Mouse (Mus musculus) telencephalon, adult 2 months (tissue): ENCODE data around the gene Atp2b1.

Source experiments
- DNase-seq: peaks from one replicate; pipeline ENCODE4 v3.0.0-alpha.2; 2011; ENCODE audit warnings: low read depth, low spot score

Atp2b1 gene

DNA sequence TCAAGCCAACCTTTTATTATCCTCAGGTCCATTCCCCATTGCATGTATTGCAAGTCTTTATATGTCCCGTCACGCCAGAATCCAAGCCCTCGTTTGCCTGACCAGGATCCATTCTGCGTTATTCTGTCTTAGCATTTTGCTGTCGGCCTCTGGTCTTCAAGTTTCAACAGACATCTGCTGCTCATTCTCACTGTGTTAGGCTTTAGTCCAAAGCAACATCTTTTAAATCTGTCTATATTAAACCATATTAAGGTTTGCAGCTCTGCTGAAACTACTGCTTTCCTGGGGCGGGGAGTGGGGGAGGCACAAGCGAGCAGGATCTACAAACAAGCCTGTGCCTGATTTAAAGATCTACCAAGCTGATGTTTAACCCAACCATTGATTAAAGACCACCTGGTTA, 115.6 kb downstream of the Atp2b1 start:
- no peak for DNase-seq

DNA sequence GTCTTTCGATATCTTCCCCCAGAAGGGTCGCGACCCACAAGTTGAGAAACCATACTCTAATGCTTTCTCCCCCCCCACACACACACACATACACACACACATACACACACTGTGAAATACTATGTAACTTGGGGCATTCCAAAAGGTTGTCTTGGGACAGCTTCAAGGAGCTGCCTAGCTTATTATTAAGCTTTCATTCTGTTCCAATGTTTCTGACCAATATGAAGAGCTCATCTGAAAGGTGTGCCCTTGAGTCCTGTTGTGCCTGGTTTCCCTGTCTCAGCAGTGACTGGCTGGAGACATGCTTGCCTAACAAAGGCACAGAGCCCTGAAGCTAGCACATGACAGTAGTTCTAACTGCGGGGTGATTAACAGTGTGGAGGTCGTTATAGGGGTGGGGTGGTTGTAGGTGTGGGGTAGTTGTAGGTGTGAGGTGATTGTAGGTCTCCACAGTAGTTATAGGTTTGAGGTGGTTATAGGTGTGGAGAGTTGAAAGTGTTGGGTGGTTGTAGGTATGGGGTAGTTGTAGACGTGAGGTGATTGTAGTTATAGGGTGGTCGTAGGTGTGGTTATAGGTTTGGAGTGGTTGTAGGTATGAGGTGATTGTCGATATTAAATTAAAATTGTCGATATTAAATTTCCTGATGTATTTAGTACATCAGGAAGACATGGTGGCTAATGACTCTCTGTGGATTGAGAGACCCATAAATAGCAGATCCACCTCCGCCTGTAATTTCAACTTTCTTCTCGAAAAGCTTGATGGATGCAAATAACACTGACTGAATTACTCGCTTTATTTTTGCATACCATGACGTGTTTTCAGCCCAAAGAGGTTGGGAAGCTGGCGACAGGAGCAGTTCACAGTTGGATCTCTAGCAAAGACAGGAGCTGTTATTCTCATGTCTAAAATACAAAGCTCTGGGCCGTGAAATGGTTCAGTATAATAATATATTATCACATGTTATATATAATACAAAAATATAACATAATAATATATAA, 119.9 kb downstream of the Atp2b1 start:
- peak; percentile 58 for DNase-seq

DNA sequence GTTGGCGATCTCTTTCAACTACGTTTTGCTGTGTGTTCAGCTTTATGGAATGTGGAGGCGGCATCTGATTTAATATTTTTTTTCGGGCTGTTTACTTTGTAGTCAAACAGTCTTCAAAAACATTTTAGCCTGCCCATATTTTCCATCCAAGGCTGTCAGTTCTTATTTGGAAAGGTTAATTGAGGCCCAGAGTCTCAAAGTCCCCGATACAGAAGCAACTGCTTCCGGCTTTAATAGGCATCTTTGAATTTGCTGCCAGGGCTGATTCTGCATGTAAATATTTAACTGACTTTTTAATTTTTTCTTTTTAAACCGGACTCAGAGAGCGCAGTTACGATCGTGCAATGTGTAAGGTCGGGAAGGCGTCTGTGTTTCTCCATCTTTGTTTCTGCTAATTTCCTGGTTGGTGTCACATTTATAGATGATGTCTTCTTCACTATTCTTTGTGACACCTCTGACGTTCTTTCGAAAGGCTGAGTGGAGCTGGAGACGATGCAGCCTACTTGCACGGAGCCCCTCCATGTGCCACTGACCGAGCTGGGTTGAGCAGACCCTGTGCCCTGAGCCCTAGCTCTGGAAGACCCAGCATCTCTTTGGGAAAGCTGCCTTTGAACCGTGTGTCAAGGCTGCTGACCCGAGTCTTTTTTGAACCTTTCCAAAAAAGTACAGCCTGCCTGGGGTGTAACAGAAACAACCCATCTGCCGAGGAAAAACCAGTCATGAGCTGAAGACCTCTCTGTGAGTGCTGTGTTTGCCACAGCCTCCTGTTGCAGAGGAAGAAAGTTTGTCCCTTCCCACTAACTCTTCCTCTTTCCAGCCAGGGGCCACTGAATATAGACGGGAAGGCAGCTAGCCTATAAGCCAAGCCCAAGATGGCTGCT, 123.2 kb downstream of the Atp2b1 start:
- no peak for DNase-seq

DNA sequence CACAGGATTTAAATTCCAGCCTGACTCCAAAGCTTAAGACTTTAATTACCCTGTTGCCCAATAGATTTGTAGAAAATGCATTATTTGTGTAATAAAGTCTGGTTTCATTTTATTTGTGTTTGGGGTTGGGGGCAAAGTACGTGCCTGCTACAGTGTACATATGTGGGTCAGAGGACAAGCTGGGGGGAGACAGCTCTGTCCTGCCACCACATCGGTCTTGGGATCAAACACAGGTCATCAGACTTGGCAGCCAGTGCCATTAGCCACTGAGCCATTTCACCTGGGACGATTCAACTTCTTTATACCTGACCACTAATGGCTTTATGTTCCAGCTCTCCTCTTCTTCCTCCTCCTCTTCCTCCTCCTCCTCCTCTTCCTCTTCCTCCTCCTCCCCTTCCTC, 124.7 kb downstream of the Atp2b1 start:
- DNase-seq, result no peak

DNA sequence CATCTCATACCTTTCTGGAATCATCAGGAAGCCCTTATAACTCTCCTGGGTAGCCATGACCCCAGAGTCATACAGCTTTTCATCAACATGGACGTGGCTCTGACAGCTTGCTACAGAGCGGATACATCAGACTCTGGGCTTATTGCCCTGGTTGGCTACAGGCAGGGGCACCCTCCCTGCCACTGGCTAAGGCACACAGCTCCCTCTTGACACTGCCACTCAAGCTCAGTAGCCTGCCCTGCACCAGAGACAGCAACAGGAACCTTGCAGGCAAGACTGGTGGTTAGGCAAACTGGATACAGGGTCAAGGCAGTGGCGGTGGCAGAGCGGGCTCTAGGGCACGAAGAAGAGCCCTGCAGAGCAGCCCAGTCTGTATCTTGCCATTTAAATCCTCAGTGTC, 126.0 kb downstream of the Atp2b1 start:
- DNase-seq, result no peak

DNA sequence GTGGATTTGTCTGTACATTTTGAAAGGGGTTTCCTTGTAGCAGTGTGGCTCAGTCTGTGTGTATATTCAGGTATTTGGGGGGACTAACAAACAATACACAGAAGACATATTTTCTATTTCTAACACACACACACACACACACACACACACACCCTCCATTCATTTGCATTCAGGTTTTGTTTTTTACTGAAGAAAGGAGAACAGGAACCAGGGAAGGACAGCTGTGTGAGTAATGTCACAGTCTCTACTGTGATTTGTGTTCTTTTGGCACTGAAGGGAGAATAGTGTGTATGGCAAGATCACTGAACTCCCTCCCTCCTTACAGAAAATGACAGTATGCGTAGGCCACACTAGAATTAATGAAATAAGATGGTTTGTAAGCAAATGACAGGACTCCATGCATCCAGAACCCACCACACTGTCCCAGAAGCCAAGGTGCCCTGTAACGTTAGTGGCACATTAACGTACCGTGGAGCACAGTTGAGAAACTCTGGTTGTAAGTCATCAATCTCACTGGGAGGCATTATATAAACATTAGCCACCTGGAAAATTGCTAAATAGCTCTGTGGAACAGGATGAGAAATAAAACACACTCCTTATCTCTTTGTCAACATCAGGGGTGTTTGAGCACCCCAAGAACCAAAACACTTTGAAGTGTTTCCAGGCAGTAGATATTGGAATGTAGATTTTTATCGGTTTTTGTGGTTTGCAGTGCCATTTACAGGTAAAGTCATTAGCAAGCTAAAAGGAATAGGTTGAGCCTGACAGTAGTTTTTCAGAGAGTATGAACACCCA, 132.7 kb downstream of the Atp2b1 start:
- no peak for DNase-seq

DNA sequence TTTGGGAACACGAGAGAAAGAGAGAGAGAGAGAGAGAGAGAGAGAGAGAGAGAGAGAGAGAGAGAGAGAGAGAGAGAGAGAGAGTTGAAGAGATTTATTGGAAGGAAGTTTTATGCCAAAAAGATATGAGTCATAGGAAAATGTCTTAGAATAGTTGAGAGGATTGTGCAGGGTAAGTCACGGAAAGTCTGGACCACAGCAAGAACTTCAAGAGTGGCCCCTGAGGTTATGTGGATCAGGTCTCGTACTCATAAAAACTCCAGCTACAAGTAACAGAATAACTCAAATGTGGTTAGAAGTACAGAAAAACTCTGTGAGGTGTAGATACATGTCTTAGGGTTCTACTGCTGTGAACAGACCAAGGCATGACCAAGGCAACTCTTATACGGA, 133.3 kb downstream of the Atp2b1 start:
- DNase-seq, result no peak

DNA sequence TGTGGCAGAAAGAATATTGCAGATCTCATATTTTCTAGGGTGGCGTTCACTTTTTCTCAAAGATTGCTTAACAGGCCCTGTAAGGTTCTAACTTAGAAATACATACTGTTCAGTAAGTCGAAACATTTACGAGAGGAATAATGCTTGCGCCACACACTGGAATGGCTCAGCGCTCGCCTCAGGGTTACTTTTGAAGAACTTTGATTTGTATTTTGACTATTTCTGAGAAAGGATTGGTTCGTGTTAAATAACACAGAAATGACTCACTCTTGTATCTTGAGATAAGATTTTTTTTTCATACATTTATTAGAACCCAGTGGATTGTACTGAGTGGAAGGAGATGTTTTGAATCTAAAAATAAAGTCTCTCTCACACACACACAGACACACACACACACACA, 135.9 kb downstream of the Atp2b1 start:
- no peak for DNase-seq

DNA sequence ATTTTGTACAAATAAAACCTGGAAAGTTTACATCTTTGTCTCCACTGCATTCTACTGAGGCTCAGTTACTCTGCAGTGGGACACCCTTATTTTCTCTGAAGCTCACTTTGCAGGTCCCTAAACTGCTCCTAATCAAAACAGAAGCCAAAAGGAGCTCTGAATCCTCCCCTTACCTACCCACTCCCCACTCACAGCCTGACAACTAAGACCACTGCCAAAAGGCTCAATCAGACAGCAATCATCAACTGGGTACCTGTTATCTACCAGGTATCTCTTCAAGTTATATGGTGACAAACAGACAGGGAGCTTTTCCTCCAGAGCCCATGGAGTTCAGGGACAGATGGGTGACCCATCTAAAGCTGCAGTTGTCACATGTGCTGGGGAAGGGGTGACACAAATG, 138.9 kb downstream of the Atp2b1 start:
- DNase-seq, result no peak

DNA sequence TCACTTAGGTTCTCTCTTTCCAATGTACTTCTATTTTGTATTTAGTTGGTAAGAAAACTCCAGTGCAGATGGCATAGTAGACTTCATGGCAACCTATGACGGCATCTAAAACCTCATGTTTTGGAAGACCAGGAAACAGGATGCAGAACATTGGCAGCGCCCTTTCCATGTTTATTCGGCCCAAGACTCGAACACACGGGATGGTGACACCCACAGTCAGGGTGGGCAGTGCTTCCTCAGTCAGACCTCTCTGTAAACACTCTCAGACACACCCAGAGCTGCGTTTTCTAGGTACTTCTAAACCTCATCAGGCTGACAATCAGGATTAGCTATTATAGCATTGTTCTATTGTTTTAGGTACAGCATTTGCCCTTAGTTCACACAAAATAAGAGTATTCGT, 146.4 kb downstream of the Atp2b1 start:
- DNase-seq, result no peak

DNA sequence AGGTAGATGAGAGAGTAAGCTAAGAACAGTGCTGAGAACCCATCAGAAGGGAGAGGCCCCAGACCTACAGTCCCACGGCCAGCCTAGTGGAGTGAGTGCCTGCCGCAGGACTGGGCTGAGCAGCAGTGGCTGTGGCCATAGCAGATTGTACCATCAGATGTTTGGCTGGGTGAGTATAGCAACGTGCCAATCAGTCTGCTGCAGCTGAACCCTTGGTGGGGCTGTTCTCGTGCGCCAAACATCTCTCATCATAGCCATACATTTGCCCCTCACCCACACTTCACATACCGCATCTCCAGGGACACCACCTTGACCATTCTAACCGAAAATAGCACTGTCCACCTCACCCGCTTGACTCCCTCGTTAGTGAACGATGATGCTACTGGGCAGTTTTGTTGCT, 147.2 kb downstream of the Atp2b1 start:
- DNase-seq, result no peak

DNA sequence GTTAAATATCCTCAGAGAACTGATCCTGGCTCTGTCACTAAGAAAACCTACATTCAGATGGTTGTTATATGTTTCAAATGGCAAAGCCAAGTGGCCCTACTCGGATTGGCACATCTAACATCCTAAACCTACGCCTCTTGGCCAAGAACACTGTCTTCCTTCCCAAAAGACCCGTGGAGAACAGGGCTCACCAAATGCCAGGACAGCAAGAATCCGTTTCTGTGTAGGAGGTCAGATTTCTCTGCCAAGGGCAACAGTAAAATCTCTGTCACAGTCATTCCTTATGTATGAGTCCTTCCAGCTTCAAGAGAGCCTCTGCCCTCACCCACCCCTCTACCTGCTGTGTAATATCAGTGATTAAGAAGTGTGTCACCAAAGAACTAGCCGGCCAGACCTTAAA, 148.3 kb downstream of the Atp2b1 start:
- DNase-seq, result no peak
